Mouse (Mus musculus): ENCODE data around the gene Tnrc6c. TPM values are rescaled to one million over a fixed set of nuclear protein-coding genes. Genes with fewer than 3 reads are reported as not detected.

Gene Tnrc6c
- polyA plus RNA-seq, 1 experiment from 2014 or later = 25.0 TPM

DNA sequence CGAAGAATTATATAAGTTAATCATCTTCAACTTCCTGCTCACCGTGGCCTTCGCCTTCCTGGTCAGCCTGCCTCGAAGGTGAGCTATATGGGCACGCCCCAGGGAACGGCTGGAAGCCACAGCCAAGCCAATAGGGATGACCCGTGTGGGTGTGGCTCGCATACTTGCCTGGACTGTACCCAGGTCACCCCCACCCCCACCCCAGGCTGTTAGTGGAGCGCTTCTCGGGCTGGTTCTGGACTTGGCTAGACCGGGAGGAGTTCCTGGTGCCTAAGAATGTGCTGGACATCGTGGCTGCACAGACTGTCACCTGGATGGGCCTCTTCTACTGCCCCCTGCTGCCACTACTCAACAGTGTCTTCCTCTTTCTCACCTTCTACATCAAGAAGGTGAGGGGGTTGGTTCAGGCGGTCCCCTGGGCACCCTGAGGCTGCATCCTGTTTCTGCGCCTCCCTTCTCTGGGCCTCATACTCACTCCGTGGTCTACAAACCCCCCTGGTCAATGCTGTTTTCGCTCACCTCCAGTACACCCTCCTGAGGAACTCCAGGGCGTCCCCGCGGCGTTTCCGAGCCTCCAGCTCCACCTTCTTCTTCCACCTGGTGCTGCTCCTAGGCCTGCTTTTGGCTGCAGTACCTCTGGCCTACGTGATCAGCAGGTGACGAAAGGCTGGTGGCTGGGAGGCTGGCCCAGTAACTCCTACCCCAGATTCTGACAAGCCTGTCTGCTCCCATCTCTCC, 136.8 kb downstream of the Tnrc6c start:
- no peak overlapping the region for H3K9ac ChIP-seq
- ATAC-seq (ENCODE audit: low FRiP score) = 0 out of 2 replicates have a peak, but pooled peaks have one; percentile 11
- no peak overlapping the region for H3K27ac ChIP-seq
- no peaks in the 10 kb centered on the region for H3K36me3 ChIP-seq (replicated peaks)
- no peak overlapping the region for H3K4me3 ChIP-seq (replicated peaks)
- peaks cover 11% of the 10 kb centered on the region; the same call in 1 of the 2 replicates for H3K4me1 ChIP-seq
- WGBS = 34% methylated on average over 23 of the region's 23 CpGs
- H3K27me3 ChIP-seq = peaks cover 32% of the 10 kb centered on the region
- peak overlapping the region; percentile 39 for H3K4me2 ChIP-seq
- H3K9me3 ChIP-seq = no peaks in the 10 kb centered on the region

DNA sequence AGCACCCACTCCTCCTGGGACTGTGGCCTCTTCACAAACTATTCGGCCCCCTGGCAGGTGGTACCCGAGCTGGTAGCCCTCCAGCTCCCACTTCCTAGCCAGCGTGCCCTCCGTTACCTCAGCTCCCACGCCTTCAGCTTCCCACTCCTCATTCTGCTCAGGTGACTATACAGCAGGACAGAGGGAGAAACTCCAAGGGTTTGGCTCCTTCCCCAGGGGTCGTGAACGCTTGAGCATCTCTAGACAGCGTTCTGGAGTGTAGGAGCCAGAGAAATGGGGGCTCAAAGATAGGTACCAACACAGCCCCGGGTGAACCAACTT, 137.3 kb downstream of the Tnrc6c start:
- ATAC-seq (ENCODE audit: low FRiP score) = no peak
- Histone ChIP-seq H3K36me3 (replicated peaks) (no peaks in the 10 kb centered on the region), H3K9ac (no peak overlapping the region), H3K4me1 (peaks cover 8% of the 10 kb centered on the region; the same call in 1 of the 2 replicates), H3K27ac (no peak overlapping the region), H3K4me2 (no peak overlapping the region), H3K4me3 (replicated peaks) (no peak overlapping the region), H3K27me3 (peaks cover 32% of the 10 kb centered on the region), H3K9me3 (no peaks in the 10 kb centered on the region)
- 86% methylated on average over 9 of the region's 9 CpGs for WGBS

DNA sequence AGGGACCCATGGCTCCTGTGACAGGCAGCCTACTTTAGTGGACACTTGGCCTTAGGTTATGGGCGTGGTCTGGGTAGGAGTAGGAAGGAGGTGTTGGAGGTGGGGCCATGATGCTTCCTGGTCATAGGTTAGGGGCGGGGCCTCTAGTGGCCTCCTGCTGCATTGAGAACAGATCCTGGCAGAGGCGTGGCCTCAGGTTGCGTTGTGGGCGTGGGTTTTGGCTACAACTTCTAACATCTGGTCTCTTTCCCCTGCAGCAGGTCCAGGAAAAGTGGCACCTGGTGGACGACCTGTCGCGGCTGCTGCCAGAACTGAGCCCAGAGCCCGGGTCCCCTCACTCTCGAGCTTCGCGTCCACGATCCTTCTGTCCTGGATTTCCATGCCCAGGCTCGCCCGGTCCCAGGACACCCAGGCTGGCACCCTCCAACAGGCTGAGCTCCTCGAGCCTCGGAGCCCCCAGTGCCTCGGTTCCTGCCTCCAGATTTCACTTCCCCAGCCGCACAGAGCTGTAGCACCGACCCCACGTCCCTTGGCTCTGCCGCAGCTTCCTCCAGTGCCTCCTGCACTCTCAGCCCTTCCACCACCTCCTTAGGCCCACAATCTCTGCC, 138.3 kb downstream of the Tnrc6c start:
- Histone ChIP-seq H3K27ac (no peak overlapping the region), H3K4me1 (peaks cover 8% of the 10 kb centered on the region; the same call in 1 of the 2 replicates), H3K36me3 (replicated peaks) (no peaks in the 10 kb centered on the region), H3K9me3 (no peaks in the 10 kb centered on the region), H3K9ac (no peak overlapping the region), H3K4me3 (replicated peaks) (no peak overlapping the region), H3K4me2 (peak overlapping the region; percentile 13; the same call in 1 of the 2 replicates), H3K27me3 (peaks cover 32% of the 10 kb centered on the region)
- ATAC-seq (ENCODE audit: low FRiP score) = no peak
- 7% methylated on average over 22 of the region's 22 CpGs for WGBS

DNA sequence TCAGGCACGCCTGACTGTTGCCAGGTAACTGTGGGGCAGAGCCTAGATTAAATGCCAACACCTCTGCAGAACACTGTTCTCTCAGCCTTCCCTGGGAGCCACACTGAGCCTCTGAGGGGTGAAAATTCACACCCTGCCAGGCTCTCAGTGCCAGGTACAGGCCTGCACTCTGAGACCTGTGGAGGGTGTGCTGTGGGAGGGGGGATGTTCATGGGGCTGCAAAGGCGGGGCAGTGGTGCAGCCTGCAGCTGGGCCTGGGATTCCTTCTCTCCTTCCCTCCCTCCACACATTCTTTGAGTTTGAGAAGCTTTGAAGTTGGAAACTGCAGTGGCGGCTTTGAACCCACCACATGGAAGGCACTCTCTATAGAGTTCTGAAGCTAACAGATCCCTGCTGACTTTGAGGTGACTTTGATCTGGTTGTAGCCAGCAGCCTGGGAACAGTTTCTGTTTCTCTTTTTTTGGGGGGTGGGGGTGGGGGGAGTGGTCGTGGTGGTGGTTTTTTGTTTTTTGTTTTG, 140.0 kb downstream of the Tnrc6c start:
- Histone ChIP-seq H3K4me1 (peaks cover 8% of the 10 kb centered on the region; the same call in 1 of the 2 replicates), H3K36me3 (replicated peaks) (no peaks in the 10 kb centered on the region), H3K4me2 (no peak overlapping the region), H3K9ac (no peak overlapping the region), H3K4me3 (replicated peaks) (no peak overlapping the region), H3K27me3 (peaks cover 41% of the 10 kb centered on the region), H3K9me3 (no peaks in the 10 kb centered on the region), H3K27ac (no peak overlapping the region)
- no peak for ATAC-seq (ENCODE audit: low FRiP score)
- 53% methylated on average over 4 of the region's 4 CpGs for WGBS

DNA sequence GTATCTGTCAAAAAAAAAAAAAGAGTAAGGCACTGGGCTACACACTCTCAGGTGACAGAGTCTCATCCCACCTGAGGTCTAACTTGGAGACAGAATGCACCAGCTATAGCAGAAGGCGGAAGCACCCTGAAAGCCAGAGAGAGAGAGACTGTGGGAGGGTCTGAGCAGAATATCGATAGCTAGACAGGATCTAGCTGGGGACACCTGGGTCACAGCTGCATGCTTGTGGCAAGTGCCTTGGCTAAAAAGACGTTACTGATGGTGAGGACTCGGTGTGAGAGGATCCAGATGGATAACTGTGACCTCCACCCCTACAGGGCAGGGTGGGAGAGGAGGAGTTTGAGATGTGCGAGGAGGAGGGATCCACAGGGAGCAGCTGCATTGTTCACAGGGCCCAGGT, 142.9 kb downstream of the Tnrc6c start:
- Histone ChIP-seq H3K4me2 (no peak overlapping the region), H3K9ac (no peak overlapping the region), H3K36me3 (replicated peaks) (no peaks in the 10 kb centered on the region), H3K27ac (no peak overlapping the region), H3K27me3 (peaks cover 22% of the 10 kb centered on the region), H3K4me1 (no peaks in the 10 kb centered on the region), H3K9me3 (no peaks in the 10 kb centered on the region), H3K4me3 (replicated peaks) (no peak overlapping the region)
- no peak for ATAC-seq (ENCODE audit: low FRiP score)
- WGBS = 61% methylated on average over 5 of the region's 5 CpGs

DNA sequence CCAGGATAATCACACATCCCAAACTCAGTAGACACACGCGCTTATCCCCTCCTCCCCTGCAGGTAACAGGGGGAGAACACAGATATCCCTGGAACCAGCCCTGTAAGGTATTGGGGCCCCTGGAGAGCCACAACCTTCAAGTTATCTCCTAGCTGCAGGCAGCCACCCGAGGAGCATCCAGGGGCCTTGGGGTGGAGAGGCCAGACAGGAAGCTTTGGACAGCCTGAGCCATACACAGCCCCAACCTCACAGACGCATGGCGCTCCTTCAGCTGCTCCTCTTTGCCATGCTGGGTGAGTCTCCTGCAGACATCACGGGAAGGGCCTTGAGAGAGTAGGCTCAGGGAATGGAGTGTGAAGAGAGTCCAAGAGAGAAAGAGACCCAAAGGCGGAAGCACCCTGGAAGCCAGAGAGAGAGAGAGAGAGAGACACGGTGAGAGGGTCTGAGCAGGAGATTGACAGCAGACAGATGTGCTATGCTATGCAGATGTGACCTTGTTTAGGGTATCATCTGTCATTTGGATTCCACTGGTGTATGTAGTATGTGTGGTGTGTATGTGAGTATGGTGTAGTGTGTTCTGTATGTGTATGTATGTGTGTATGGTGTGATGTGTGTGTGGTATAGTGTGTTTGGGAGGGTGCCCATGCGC, 143.5 kb downstream of the Tnrc6c start, which contains the start of gene 6030468B19Rik:
6030468B19Rik (plus strand) TSS at position 150 of the 649 bp plus-strand sequence.
- no peaks in the 10 kb centered on the region for H3K36me3 ChIP-seq (replicated peaks)
- no peak within 1 kb of the TSS for H3K27ac ChIP-seq
- WGBS = 72% methylated on average over 9 of the region's 9 CpGs
- H3K27me3 ChIP-seq = peaks cover 19% of the 10 kb centered on the region
- no peak within 1 kb of the TSS for H3K4me2 ChIP-seq
- no peak for ATAC-seq (ENCODE audit: low FRiP score)
- no peaks in the 10 kb centered on the region for H3K9me3 ChIP-seq
- no peaks in the 10 kb centered on the region for H3K4me1 ChIP-seq
- H3K9ac ChIP-seq = no peak within 1 kb of the TSS
- no peak within 1 kb of the TSS for H3K4me3 ChIP-seq (replicated peaks)

DNA sequence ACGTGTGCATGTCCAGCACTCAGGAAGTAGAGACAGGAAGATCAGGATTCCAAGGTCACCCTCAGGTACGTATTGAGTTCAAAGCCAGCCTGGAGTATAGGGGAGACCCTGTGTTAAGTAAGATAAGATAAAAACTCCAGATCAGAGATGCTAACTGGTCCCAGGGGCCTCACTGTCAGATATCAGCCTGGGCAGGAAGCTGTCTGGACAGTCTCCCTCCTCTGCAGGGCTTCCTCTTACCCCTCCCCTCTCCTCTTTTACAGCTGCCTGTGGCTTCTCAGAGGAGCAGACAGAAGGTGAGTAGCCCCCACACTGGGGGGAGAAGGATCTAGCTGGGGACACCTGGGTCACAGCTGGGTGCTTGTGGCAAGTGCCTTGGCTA, 144.1 kb downstream of the Tnrc6c start:
- Histone ChIP-seq H3K4me2 (no peak overlapping the region), H3K9ac (no peak overlapping the region), H3K9me3 (no peaks in the 10 kb centered on the region), H3K27me3 (peaks cover 17% of the 10 kb centered on the region), H3K36me3 (replicated peaks) (no peaks in the 10 kb centered on the region), H3K27ac (no peak overlapping the region), H3K4me1 (no peaks in the 10 kb centered on the region), H3K4me3 (replicated peaks) (no peak overlapping the region)
- 68% methylated on average over 2 of the region's 2 CpGs for WGBS
- no peak for ATAC-seq (ENCODE audit: low FRiP score)

DNA sequence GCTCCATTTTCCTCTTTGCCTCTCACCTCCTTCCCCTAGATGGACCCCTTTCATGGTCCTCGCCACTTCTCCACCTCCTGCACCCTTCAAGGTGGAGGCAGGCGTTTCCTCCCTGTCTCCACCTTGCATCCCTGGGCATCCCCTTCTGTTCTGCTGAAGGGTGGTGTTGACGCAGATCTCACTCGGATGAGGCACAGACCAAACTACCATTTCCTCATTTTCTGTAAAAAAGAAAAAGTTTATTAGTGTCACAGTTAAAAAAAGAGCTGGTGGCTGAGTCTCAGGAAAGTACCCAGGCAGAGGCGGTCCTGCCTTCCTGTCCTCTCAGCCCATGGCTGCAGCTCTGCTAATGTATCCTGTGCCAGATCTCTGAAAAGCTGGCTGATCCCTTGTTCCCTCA, 145.1 kb downstream of the Tnrc6c start:
- no peak overlapping the region for H3K4me3 ChIP-seq (replicated peaks)
- WGBS = 75% methylated on average over 5 of the region's 5 CpGs
- H3K4me1 ChIP-seq = no peaks in the 10 kb centered on the region
- H3K4me2 ChIP-seq = no peak overlapping the region
- no peaks in the 10 kb centered on the region for H3K9me3 ChIP-seq
- H3K9ac ChIP-seq = no peak overlapping the region
- ATAC-seq (ENCODE audit: low FRiP score) = no peak
- no peaks in the 10 kb centered on the region for H3K36me3 ChIP-seq (replicated peaks)
- H3K27ac ChIP-seq = no peak overlapping the region
- H3K27me3 ChIP-seq = peaks cover 13% of the 10 kb centered on the region; the same call in 1 of the 2 replicates

DNA sequence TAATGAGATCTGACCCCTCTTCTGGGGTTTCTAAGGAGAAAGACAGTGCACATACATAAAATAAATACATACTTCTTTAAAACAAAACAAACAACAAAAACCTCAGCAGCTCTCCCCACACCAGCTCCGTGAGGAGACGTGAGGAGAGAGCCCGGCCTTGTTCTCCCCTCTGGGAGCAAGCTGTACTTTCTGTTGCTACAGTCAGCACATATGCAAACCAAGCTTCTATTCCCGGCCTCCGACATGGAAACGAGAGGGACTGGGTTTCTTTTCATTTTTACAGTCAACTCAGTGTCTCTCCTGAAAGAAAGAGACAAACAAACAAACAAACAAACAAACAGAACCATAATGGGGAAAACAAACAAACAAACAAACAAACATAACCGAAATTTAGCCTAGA, 145.9 kb downstream of the Tnrc6c start:
- H3K4me1 ChIP-seq = no peaks in the 10 kb centered on the region
- no peak overlapping the region for H3K9ac ChIP-seq
- H3K4me3 ChIP-seq (replicated peaks) = no peak overlapping the region
- H3K27ac ChIP-seq = no peak overlapping the region
- no peak for ATAC-seq (ENCODE audit: low FRiP score)
- H3K4me2 ChIP-seq = no peak overlapping the region
- H3K27me3 ChIP-seq = 0 out of 2 replicates have a peak, but pooled peaks cover 9% of the 10 kb centered on the region
- WGBS = 90% methylated on average over 7 of the region's 7 CpGs
- H3K9me3 ChIP-seq = no peaks in the 10 kb centered on the region
- H3K36me3 ChIP-seq (replicated peaks) = no peaks in the 10 kb centered on the region

DNA sequence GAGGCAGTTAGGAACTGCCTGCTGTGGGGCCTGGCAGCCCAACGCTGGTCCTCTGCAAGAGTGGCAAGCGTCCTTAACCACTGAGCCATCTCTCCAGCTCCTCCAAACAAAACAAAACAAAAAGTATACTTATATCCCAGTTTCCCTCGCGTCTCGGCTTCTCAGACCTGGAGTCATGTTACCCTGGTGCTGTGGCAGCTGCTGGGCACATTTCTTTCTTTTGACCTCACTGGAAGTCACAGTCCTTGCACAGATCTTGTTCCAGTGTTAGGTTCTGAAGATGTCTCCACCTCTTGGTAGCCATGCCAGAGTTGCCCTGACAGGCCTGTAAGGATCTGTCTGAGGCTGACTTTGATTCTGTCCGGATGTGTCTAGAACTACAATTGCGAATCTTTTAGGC, 147.6 kb downstream of the Tnrc6c start:
- Histone ChIP-seq H3K4me3 (replicated peaks) (no peak overlapping the region), H3K9ac (no peak overlapping the region), H3K4me1 (no peaks in the 10 kb centered on the region), H3K9me3 (no peaks in the 10 kb centered on the region), H3K27ac (no peak overlapping the region), H3K27me3 (0 out of 2 replicates have a peak, but pooled peaks cover 9% of the 10 kb centered on the region), H3K36me3 (replicated peaks) (no peaks in the 10 kb centered on the region), H3K4me2 (no peak overlapping the region)
- ATAC-seq (ENCODE audit: low FRiP score) = no peak
- WGBS = 81% methylated on average over 7 of the region's 7 CpGs

DNA sequence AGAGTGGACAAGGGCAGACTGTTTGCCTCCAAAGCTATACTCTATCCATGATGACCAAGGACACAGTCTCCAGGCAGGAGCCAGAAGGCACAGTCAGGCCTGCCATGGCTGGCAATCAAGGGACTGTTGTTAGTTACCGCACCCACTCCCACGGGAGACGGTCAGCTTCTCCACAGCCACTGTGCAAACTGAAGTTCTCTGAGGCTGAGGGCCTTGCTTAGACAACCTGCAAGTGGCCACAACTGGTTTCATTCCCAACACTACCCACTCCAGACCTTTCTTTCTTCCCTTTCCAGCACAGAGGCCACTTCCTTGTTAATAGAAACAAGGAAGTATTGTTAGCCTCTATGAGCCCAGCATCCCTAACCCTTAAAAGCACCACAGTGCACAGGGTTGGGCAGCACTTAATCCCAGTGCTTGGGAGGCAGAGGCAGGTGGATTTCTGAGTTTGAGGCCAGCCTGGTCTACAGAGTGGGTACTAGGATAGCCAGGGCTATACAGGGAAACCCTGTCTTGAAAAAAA, 149.1 kb downstream of the Tnrc6c start:
- no peak overlapping the region for H3K4me2 ChIP-seq
- H3K9me3 ChIP-seq = no peaks in the 10 kb centered on the region
- ATAC-seq (ENCODE audit: low FRiP score) = no peak
- H3K36me3 ChIP-seq (replicated peaks) = no peaks in the 10 kb centered on the region
- WGBS = 96% methylated on average over 3 of the region's 3 CpGs
- H3K27ac ChIP-seq = no peak overlapping the region
- H3K9ac ChIP-seq = no peak overlapping the region
- H3K4me1 ChIP-seq = no peaks in the 10 kb centered on the region
- no peak overlapping the region for H3K4me3 ChIP-seq (replicated peaks)
- peaks cover 7% of the 10 kb centered on the region; the same call in 1 of the 2 replicates for H3K27me3 ChIP-seq

DNA sequence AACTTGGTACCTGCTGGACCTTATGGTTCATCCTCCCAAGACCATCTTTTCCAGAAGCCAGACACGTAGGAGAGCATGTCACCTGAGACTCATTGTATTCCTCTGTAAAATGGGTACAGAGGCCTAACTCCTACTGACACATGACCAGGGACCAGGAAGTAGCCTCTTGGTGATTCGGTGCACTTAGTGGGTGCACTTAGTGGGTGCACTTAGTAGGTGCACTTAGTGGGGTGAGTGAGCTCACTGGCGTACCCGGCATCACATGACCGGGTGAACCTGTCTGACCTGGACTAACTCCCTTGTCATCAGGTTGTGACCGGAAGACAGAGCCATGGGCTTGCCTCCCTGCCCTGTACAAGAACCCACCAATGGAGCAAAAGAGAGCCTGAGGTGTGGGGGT, 152.7 kb downstream of the Tnrc6c start:
- Histone ChIP-seq H3K36me3 (replicated peaks) (no peaks in the 10 kb centered on the region), H3K27ac (no peak overlapping the region), H3K9ac (no peak overlapping the region), H3K4me3 (replicated peaks) (no peak overlapping the region), H3K27me3 (peaks cover 8% of the 10 kb centered on the region; the same call in 1 of the 2 replicates), H3K4me1 (peaks cover 19% of the 10 kb centered on the region), H3K9me3 (no peaks in the 10 kb centered on the region), H3K4me2 (no peak overlapping the region)
- no peak for ATAC-seq (ENCODE audit: low FRiP score)
- WGBS = 87% methylated on average over 6 of the region's 6 CpGs
